Mouse (Mus musculus): ENCODE results near the gene Stk33. TPM values are rescaled to one million over a fixed set of nuclear protein-coding genes. Genes with fewer than 3 reads are reported as not detected.

Gene Stk33
- polyA plus RNA-seq, 1 experiment from 2014 or later: not detected

GRCm38 (mm10) chr7:109231307-109231706 lies 207.6 kb downstream of the Stk33 start:
- H3K4me1 ChIP-seq (ENCODE audit: insufficient read depth): no peaks in the 10 kb centered on the region
- no peak overlapping the region for H3K4me2 ChIP-seq (ENCODE audit: low read depth, low read length)
- TF ChIP-seq CTCF (IDR thresholded peaks at IDR 0.05; ENCODE audit: low read depth): no peak
- TF ChIP-seq EP300 (IDR thresholded peaks at IDR 0.05; ENCODE audit: low read depth): no peak
- no peak overlapping the region for H3K4me3 ChIP-seq (ENCODE audit: low read depth, low read length)
- no peak for ATAC-seq
- no peaks in the 10 kb centered on the region for H3K9me3 ChIP-seq (ENCODE audit: low read length)
- no peaks in the 10 kb centered on the region for H3K27me3 ChIP-seq (ENCODE audit: insufficient read depth, low read length)
- DNase-seq: no peak
- no peaks in the 10 kb centered on the region for H3K36me3 ChIP-seq (replicated peaks; ENCODE audit: insufficient read depth, low read length)
- no peak overlapping the region for H3K9ac ChIP-seq (replicated peaks)
- no peak overlapping the region for H3K27ac ChIP-seq (ENCODE audit: low read depth)
- WGBS (ENCODE audit: insufficient replicate concordance): 80% methylated on average over 5 of the region's 5 CpGs

- Histone ChIP-seq H3K4me1 (ENCODE audit: insufficient read depth) (no peaks in the 10 kb centered on the region), H3K27me3 (ENCODE audit: insufficient read depth, low read length) (no peaks in the 10 kb centered on the region), H3K36me3 (replicated peaks; ENCODE audit: insufficient read depth, low read length) (no peaks in the 10 kb centered on the region), H3K9me3 (ENCODE audit: low read length) (no peaks in the 10 kb centered on the region), H3K9ac (replicated peaks) (no peak overlapping the region), H3K4me2 (ENCODE audit: low read depth, low read length) (no peak overlapping the region), H3K4me3 (ENCODE audit: low read depth, low read length) (no peak overlapping the region), H3K27ac (ENCODE audit: low read depth) (no peak overlapping the region)
- TF ChIP-seq CTCF (IDR thresholded peaks at IDR 0.05; ENCODE audit: low read depth): peak; percentile 84
- TF ChIP-seq EP300 (IDR thresholded peaks at IDR 0.05; ENCODE audit: low read depth): no peak
- ATAC-seq: no peak
- peak; percentile 64 for DNase-seq
- WGBS (ENCODE audit: insufficient replicate concordance): 10% methylated on average over 2 of the region's 2 CpGs
Observed at GRCm38 (mm10) chr7:109230806-109231205, 208.1 kb downstream of the Stk33 start.

Other genes starting within 250 kb of the Stk33 start
- 0.02 TPM in 1 of 2 replicates, not detected in the other for gene Trim66, start 69.1 kb upstream of the Stk33 start, polyA plus RNA-seq (2015; fragmentation: Nextera tagmentation; extraction: Ambion mirVana)
- gene Rpl27a, start 80.1 kb upstream of the Stk33 start, polyA plus RNA-seq (2015; fragmentation: Nextera tagmentation; extraction: Ambion mirVana): 83.1 and 84.4 TPM in 2 replicates

Data from liver, postnatal 0 days (tissue).